Mouse (Mus musculus): Measurements from ENCODE around the gene Pkig. TPM values are rescaled to one million over a fixed set of nuclear protein-coding genes. Genes with fewer than 3 reads are reported as not detected.
"Not testable (repeated sequence)": the region's sequence is repeated elsewhere in the genome, so short reads cannot be mapped to it uniquely, and the experiment has no call there.

Pkig gene
- total RNA-seq (2014; fragmentation: Nextera tagmentation) (92.1 and 105 TPM in 2 replicates), total RNA-seq (2017) (38.2 and 70.3 TPM in 2 replicates)

GRCm38 (mm10) chr2:163657975-163658886 is at the start of gene Pkig:
Gene Pkig, plus strand, starts transcription at chr2:163658386.
- peak; percentile 84 for ATAC-seq (replicated peaks; ENCODE audit: low FRiP score, low TSS enrichment, poor library complexity, severe bottlenecking)

GRCm38 (mm10) chr2:163609281-163609975 is 48.8 kb upstream of the Pkig start:
- ATAC-seq (replicated peaks; ENCODE audit: low FRiP score, low TSS enrichment, poor library complexity, severe bottlenecking) = no peak

GRCm38 (mm10) chr2:163611176-163611575 is 47.0 kb upstream of the Pkig start:
- ATAC-seq (replicated peaks; ENCODE audit: low FRiP score, low TSS enrichment, poor library complexity, severe bottlenecking) = no peak

- no peak for ATAC-seq (replicated peaks; ENCODE audit: low FRiP score, low TSS enrichment, poor library complexity, severe bottlenecking)
Measured at GRCm38 (mm10) chr2:163613206-163613605, 45.0 kb upstream of the Pkig start.

- no peak for ATAC-seq (replicated peaks; ENCODE audit: low FRiP score, low TSS enrichment, poor library complexity, severe bottlenecking)
Measured at GRCm38 (mm10) chr2:163613990-163614389, 44.2 kb upstream of the Pkig start.

GRCm38 (mm10) chr2:163615401-163615800 is 42.8 kb upstream of the Pkig start:
- no peak for ATAC-seq (replicated peaks; ENCODE audit: low FRiP score, low TSS enrichment, poor library complexity, severe bottlenecking)

- ATAC-seq (replicated peaks; ENCODE audit: low FRiP score, low TSS enrichment, poor library complexity, severe bottlenecking) = no peak
Measured at GRCm38 (mm10) chr2:163615906-163616651, 42.1 kb upstream of the Pkig start.

- no peak for ATAC-seq (replicated peaks; ENCODE audit: low FRiP score, low TSS enrichment, poor library complexity, severe bottlenecking)
Measured at GRCm38 (mm10) chr2:163616652-163617227, 41.4 kb upstream of the Pkig start.

GRCm38 (mm10) chr2:163617232-163617863 is 40.8 kb upstream of the Pkig start:
- ATAC-seq (replicated peaks; ENCODE audit: low FRiP score, low TSS enrichment, poor library complexity, severe bottlenecking) = peak; percentile 8; the same call in 1 of the 2 replicates

- ATAC-seq (replicated peaks; ENCODE audit: low FRiP score, low TSS enrichment, poor library complexity, severe bottlenecking) = no peak
Measured at GRCm38 (mm10) chr2:163617874-163618273, 40.3 kb upstream of the Pkig start.

- no peak for ATAC-seq (replicated peaks; ENCODE audit: low FRiP score, low TSS enrichment, poor library complexity, severe bottlenecking)
Measured at GRCm38 (mm10) chr2:163620451-163620850, 37.7 kb upstream of the Pkig start.

GRCm38 (mm10) chr2:163621401-163621800 is 36.8 kb upstream of the Pkig start:
- ATAC-seq (replicated peaks; ENCODE audit: low FRiP score, low TSS enrichment, poor library complexity, severe bottlenecking) = not testable (repeated sequence)

- no peak for ATAC-seq (replicated peaks; ENCODE audit: low FRiP score, low TSS enrichment, poor library complexity, severe bottlenecking)
Measured at GRCm38 (mm10) chr2:163631223-163631622, 27.0 kb upstream of the Pkig start.

- no peak for ATAC-seq (replicated peaks; ENCODE audit: low FRiP score, low TSS enrichment, poor library complexity, severe bottlenecking)
Measured at GRCm38 (mm10) chr2:163631715-163632114, 26.5 kb upstream of the Pkig start.

GRCm38 (mm10) chr2:163634211-163634610 is 24.0 kb upstream of the Pkig start:
- ATAC-seq (replicated peaks; ENCODE audit: low FRiP score, low TSS enrichment, poor library complexity, severe bottlenecking) = no peak

- no peak for ATAC-seq (replicated peaks; ENCODE audit: low FRiP score, low TSS enrichment, poor library complexity, severe bottlenecking)
Measured at GRCm38 (mm10) chr2:163636057-163636456, 22.1 kb upstream of the Pkig start.

GRCm38 (mm10) chr2:163637655-163638266 is 20.4 kb upstream of the Pkig start:
- no peak for ATAC-seq (replicated peaks; ENCODE audit: low FRiP score, low TSS enrichment, poor library complexity, severe bottlenecking)

- ATAC-seq (replicated peaks; ENCODE audit: low FRiP score, low TSS enrichment, poor library complexity, severe bottlenecking) = no peak
Measured at GRCm38 (mm10) chr2:163640493-163640892, 17.7 kb upstream of the Pkig start.

- ATAC-seq (replicated peaks; ENCODE audit: low FRiP score, low TSS enrichment, poor library complexity, severe bottlenecking) = no peak
Measured at GRCm38 (mm10) chr2:163641681-163642080, 16.5 kb upstream of the Pkig start.

Data from megakaryocyte-erythroid progenitor cell, adult 5-6 weeks (primary cell).